Mouse (Mus musculus): Measurements from ENCODE around the gene Gm49388. TPM values are rescaled to one million over a fixed set of nuclear protein-coding genes. Genes with fewer than 3 reads are reported as not detected.

Gene Gm49388
- not detected in 2 replicates for polyA plus RNA-seq (2015; fragmentation: Nextera tagmentation; extraction: Ambion mirVana)

- 89% methylated on average over 6 of the region's 7 CpGs for WGBS
- H3K36me3 ChIP-seq (ENCODE audit: control insufficient read depth, insufficient read depth, low read length): peaks cover 65% of the 10 kb centered on the region
These were observed at the start of gene Gm49388 for GRCm38 (mm10) chr7:127785308-127785707. TSS of gene Gm49388 (plus strand) at chr7:127785608.

GRCm38 (mm10) chr7:127744366-127745045 lies 40.9 kb upstream of the Gm49388 start, which contains the start of gene Fbxl19:
TSS of gene Fbxl19 (plus strand) at chr7:127744543.
- Histone ChIP-seq H3K27me3 (replicated peaks; ENCODE audit: control insufficient read depth, insufficient read depth, low read length) (no peaks in the 10 kb centered on the region), H3K9me3 (ENCODE audit: control insufficient read depth, low read length) (no peaks in the 10 kb centered on the region), H3K27ac (ENCODE audit: low read depth, low read length) (peak within 1 kb of the TSS; percentile 85), H3K4me2 (ENCODE audit: low read length) (peak within 1 kb of the TSS; percentile 59), H3K4me3 (ENCODE audit: low read length) (peak within 1 kb of the TSS; percentile 90), H3K36me3 (ENCODE audit: control insufficient read depth, insufficient read depth, low read length) (peaks cover 2% of the 10 kb centered on the region), H3K4me1 (ENCODE audit: control insufficient read depth, insufficient read depth, low read depth, low read length) (peaks cover 16% of the 10 kb centered on the region), H3K9ac (ENCODE audit: low read depth, low read length) (peak within 1 kb of the TSS; percentile 54)
- 1% methylated on average over 26 of the region's 26 CpGs for WGBS
- no peak for ATAC-seq

More at GRCm38 (mm10) chr7:127785308-127785707, at the start of gene Gm49388:
- no peaks in the 10 kb centered on the region for H3K4me1 ChIP-seq (ENCODE audit: control insufficient read depth, insufficient read depth, low read depth, low read length)
- no peaks in the 10 kb centered on the region for H3K9me3 ChIP-seq (ENCODE audit: control insufficient read depth, low read length)
- H3K4me2 ChIP-seq (ENCODE audit: low read length): no peak within 1 kb of the TSS
- H3K9ac ChIP-seq (ENCODE audit: low read depth, low read length): no peak within 1 kb of the TSS
- H3K27me3 ChIP-seq (replicated peaks; ENCODE audit: control insufficient read depth, insufficient read depth, low read length): no peaks in the 10 kb centered on the region
- no peak within 1 kb of the TSS for H3K4me3 ChIP-seq (ENCODE audit: low read length)
- no peak within 1 kb of the TSS for H3K27ac ChIP-seq (ENCODE audit: low read depth, low read length)
- ATAC-seq: no peak

- Histone ChIP-seq H3K4me2 (ENCODE audit: low read length) (peak overlapping the region; percentile 59), H3K4me3 (ENCODE audit: low read length) (peak overlapping the region; percentile 90), H3K36me3 (ENCODE audit: control insufficient read depth, insufficient read depth, low read length) (peaks cover 10% of the 10 kb centered on the region), H3K27me3 (replicated peaks; ENCODE audit: control insufficient read depth, insufficient read depth, low read length) (no peaks in the 10 kb centered on the region), H3K4me1 (ENCODE audit: control insufficient read depth, insufficient read depth, low read depth, low read length) (peaks cover 16% of the 10 kb centered on the region), H3K9me3 (ENCODE audit: control insufficient read depth, low read length) (no peaks in the 10 kb centered on the region), H3K27ac (ENCODE audit: low read depth, low read length) (peak overlapping the region; percentile 85), H3K9ac (ENCODE audit: low read depth, low read length) (peak overlapping the region; percentile 54)
- WGBS: under 1% methylated on average over 19 of the region's 19 CpGs
- peak; percentile 88 for ATAC-seq
These were observed 40.2 kb upstream of the Gm49388 start for GRCm38 (mm10) chr7:127745251-127745651.

GRCm38 (mm10) chr7:127745652-127746493 lies 39.5 kb upstream of the Gm49388 start:
- H3K9me3 ChIP-seq (ENCODE audit: control insufficient read depth, low read length): no peaks in the 10 kb centered on the region
- H3K27me3 ChIP-seq (replicated peaks; ENCODE audit: control insufficient read depth, insufficient read depth, low read length): no peaks in the 10 kb centered on the region
- peak overlapping the region; percentile 90 for H3K4me3 ChIP-seq (ENCODE audit: low read length)
- H3K9ac ChIP-seq (ENCODE audit: low read depth, low read length): peak overlapping the region; percentile 92
- H3K4me2 ChIP-seq (ENCODE audit: low read length): peak overlapping the region; percentile 72
- H3K27ac ChIP-seq (ENCODE audit: low read depth, low read length): peak overlapping the region; percentile 90
- peak; percentile 94 for ATAC-seq
- peaks cover 16% of the 10 kb centered on the region for H3K4me1 ChIP-seq (ENCODE audit: control insufficient read depth, insufficient read depth, low read depth, low read length)
- peaks cover 15% of the 10 kb centered on the region for H3K36me3 ChIP-seq (ENCODE audit: control insufficient read depth, insufficient read depth, low read length)
- under 1% methylated on average over 39 of the region's 39 CpGs for WGBS

GRCm38 (mm10) chr7:127746494-127747491 lies 38.6 kb upstream of the Gm49388 start:
- peaks cover 16% of the 10 kb centered on the region for H3K4me1 ChIP-seq (ENCODE audit: control insufficient read depth, insufficient read depth, low read depth, low read length)
- H3K9me3 ChIP-seq (ENCODE audit: control insufficient read depth, low read length): no peaks in the 10 kb centered on the region
- H3K4me2 ChIP-seq (ENCODE audit: low read length): peak overlapping the region; percentile 72
- H3K4me3 ChIP-seq (ENCODE audit: low read length): peak overlapping the region; percentile 90
- no peak for ATAC-seq
- WGBS: 0% methylated on average over 31 of the region's 62 CpGs
- H3K36me3 ChIP-seq (ENCODE audit: control insufficient read depth, insufficient read depth, low read length): peaks cover 24% of the 10 kb centered on the region
- no peaks in the 10 kb centered on the region for H3K27me3 ChIP-seq (replicated peaks; ENCODE audit: control insufficient read depth, insufficient read depth, low read length)
- peak overlapping the region; percentile 90 for H3K27ac ChIP-seq (ENCODE audit: low read depth, low read length)
- H3K9ac ChIP-seq (ENCODE audit: low read depth, low read length): peak overlapping the region; percentile 92

GRCm38 (mm10) chr7:127747559-127748234 lies 37.7 kb upstream of the Gm49388 start:
- peaks cover 31% of the 10 kb centered on the region for H3K36me3 ChIP-seq (ENCODE audit: control insufficient read depth, insufficient read depth, low read length)
- H3K27me3 ChIP-seq (replicated peaks; ENCODE audit: control insufficient read depth, insufficient read depth, low read length): no peaks in the 10 kb centered on the region
- peak overlapping the region; percentile 27; the same call in 1 of the 2 replicates for H3K27ac ChIP-seq (ENCODE audit: low read depth, low read length)
- 40% methylated on average over 6 of the region's 6 CpGs for WGBS
- H3K9me3 ChIP-seq (ENCODE audit: control insufficient read depth, low read length): no peaks in the 10 kb centered on the region
- peaks cover 16% of the 10 kb centered on the region for H3K4me1 ChIP-seq (ENCODE audit: control insufficient read depth, insufficient read depth, low read depth, low read length)
- H3K4me2 ChIP-seq (ENCODE audit: low read length): peak overlapping the region; percentile 72
- H3K9ac ChIP-seq (ENCODE audit: low read depth, low read length): peak overlapping the region; percentile 92
- peak overlapping the region; percentile 90 for H3K4me3 ChIP-seq (ENCODE audit: low read length)
- ATAC-seq: no peak

- Histone ChIP-seq H3K4me2 (ENCODE audit: low read length) (no peak overlapping the region), H3K4me1 (ENCODE audit: control insufficient read depth, insufficient read depth, low read depth, low read length) (peaks cover 16% of the 10 kb centered on the region), H3K27me3 (replicated peaks; ENCODE audit: control insufficient read depth, insufficient read depth, low read length) (no peaks in the 10 kb centered on the region), H3K27ac (ENCODE audit: low read depth, low read length) (no peak overlapping the region), H3K36me3 (ENCODE audit: control insufficient read depth, insufficient read depth, low read length) (peaks cover 33% of the 10 kb centered on the region), H3K9ac (ENCODE audit: low read depth, low read length) (no peak overlapping the region), H3K9me3 (ENCODE audit: control insufficient read depth, low read length) (no peaks in the 10 kb centered on the region), H3K4me3 (ENCODE audit: low read length) (no peak overlapping the region)
- ATAC-seq: no peak
- WGBS: 93% methylated on average over 28 of the region's 28 CpGs
These were observed 37.2 kb upstream of the Gm49388 start for GRCm38 (mm10) chr7:127748235-127748560.
